Mouse (Mus musculus) liver, adult 2 months (tissue): Measurements from ENCODE around the gene Cerk.

Source experiments
- CTCF ChIP-seq: fragments of 200-500 bp; IDR thresholded peaks from 2 replicates; pipeline ENCODE4 v1.5.1; 2011; ENCODE audit warnings: low read depth, low read length, control low read depth
- POLR2A ChIP-seq: fragments of 200-500 bp; IDR thresholded peaks from 2 replicates; pipeline ENCODE4 v1.6.1; 2011; ENCODE audit warnings: low read length, control low read depth; ENCODE audit not compliant: insufficient read depth; ENCODE audit errors: extremely low read depth

DNA sequence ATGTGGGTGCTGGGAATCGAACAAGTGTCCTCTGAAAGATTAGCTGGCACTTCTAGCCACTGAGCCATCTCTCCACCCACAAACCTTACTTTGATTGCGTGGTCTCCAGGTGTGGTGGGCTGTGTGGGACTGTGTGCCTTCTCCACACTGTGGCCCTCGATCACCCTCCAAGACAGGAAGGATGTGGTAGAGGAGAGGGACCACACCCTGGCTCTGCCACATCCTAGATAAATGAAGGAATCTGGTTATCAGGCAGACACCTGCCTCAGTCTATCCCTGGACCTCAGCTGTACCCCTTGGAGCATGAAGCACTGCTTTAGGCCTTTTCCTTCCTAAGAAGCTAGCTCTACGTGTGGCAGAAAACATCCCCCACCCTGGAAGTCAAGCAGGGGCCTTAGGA, 62.5 kb downstream of the Cerk start:
- TF ChIP-seq POLR2A, result no peak
- no peak for TF ChIP-seq CTCF
